Mouse (Mus musculus) MEL (cell line): ENCODE results near the gene Dnm2.

Source experiments
- CTCF ChIP-seq, 3 experiments: IDR thresholded peaks in 2 of 3; conservative IDR thresholded peaks in 1 of 3; 2 replicates each; pipeline ENCODE4 v1.5.1; 2011 to 2012; ENCODE audit warnings: low read length in 3 of 3, low read depth in 2 of 3, mild to moderate bottlenecking in 2 of 3, improper control_type of control experiment in 1 of 3, inconsistent platforms in 1 of 3, mixed read lengths in 1 of 3, moderate library complexity in 1 of 3; ENCODE audit not compliant: control insufficient read depth in 1 of 3, insufficient read depth in 1 of 3, poor library complexity in 1 of 3, severe bottlenecking in 1 of 3
- E2F4 ChIP-seq: IDR thresholded peaks from 2 replicates; pipeline ENCODE4 v1.6.1; 2011; ENCODE audit warnings: low read depth, low read length, improper control_type of control experiment, borderline replicate concordance
- EP300 ChIP-seq, 2 experiments: IDR thresholded peaks; 2 replicates each; pipeline ENCODE4 v1.6.1; 2011; ENCODE audit warnings: improper control_type of control experiment in 2 of 2, low read length in 2 of 2, low read depth in 1 of 2, mild to moderate bottlenecking in 1 of 2
- GABPA ChIP-seq: IDR thresholded peaks from 2 replicates; pipeline ENCODE4 v1.6.1; 2012; ENCODE audit warnings: low read depth, mild to moderate bottlenecking, inconsistent platforms, low read length, improper control_type of control experiment, moderate library complexity
- KAT2A ChIP-seq: conservative IDR thresholded peaks from 2 replicates; pipeline ENCODE4 v1.6.1; 2012; ENCODE audit warnings: low read depth, low read length, improper control_type of control experiment, inconsistent platforms
- MAFK ChIP-seq: IDR thresholded peaks from 2 replicates; pipeline ENCODE4 v1.6.1; 2011; ENCODE audit warnings: low read depth, mild to moderate bottlenecking, low read length, improper control_type of control experiment, borderline replicate concordance
- MAX ChIP-seq: IDR thresholded peaks from 2 replicates; pipeline ENCODE4 v1.6.1; 2011; ENCODE audit warnings: low read length, improper control_type of control experiment
- MEF2A ChIP-seq: IDR thresholded peaks from 2 replicates; pipeline ENCODE4 v1.6.1; 2014; ENCODE audit warnings: low read depth, mild to moderate bottlenecking, inconsistent platforms, low read length, improper control_type of control experiment; ENCODE audit not compliant: poor library complexity, insufficient replicate concordance, severe bottlenecking; ENCODE audit errors: extremely low read depth
- POLR2A ChIP-seq, 2 experiments: IDR thresholded peaks; 2 replicates each; pipeline ENCODE4 v1.6.1; 2011 to 2012; ENCODE audit warnings: low read length in 2 of 2, mild to moderate bottlenecking in 2 of 2, control low read depth in 1 of 2, improper control_type of control experiment in 1 of 2, low read depth in 1 of 2, moderate library complexity in 1 of 2; ENCODE audit not compliant: control insufficient read depth in 1 of 2, insufficient read depth in 1 of 2, poor library complexity in 1 of 2
- POLR2AphosphoS2 ChIP-seq: IDR thresholded peaks from 2 replicates; pipeline ENCODE4 v1.6.1; 2011; ENCODE audit warnings: low read length, improper control_type of control experiment
- POLR2AphosphoS5 ChIP-seq: IDR thresholded peaks from 2 replicates; pipeline ENCODE4 v1.6.1; 2012; ENCODE audit warnings: low read depth, borderline replicate concordance, mild to moderate bottlenecking, inconsistent platforms, low read length, moderate library complexity, mixed read lengths
- TBP ChIP-seq: IDR thresholded peaks from 2 replicates; pipeline ENCODE4 v1.8.0; 2011; ENCODE audit warnings: low read depth, low read length, improper control_type of control experiment
- ZC3H11A ChIP-seq: IDR thresholded peaks from 2 replicates; pipeline ENCODE4 v1.6.1; 2012; ENCODE audit warnings: low read depth, mild to moderate bottlenecking, inconsistent platforms, low read length, improper control_type of control experiment

GRCm38 (mm10) chr9:21424631-21425555 lies at the start of gene Dnm2:
- TF ChIP-seq POLR2A (IDR thresholded peaks at IDR 0.05; ENCODE audit: control insufficient read depth in 1 of 2, insufficient read depth in 1 of 2, low read depth in 1 of 2, low read length in 2 of 2, poor library complexity in 1 of 2) (peak in 1 of 2 experiments; percentile 96; a peak in 2 of 4 replicates), POLR2AphosphoS5 (no peak), POLR2AphosphoS2 (no peak), E2F4 (no peak), CTCF (IDR thresholded peaks at IDR 0.05 in 2 of 3, conservative IDR thresholded peaks at IDR 0.05 in 1 of 3; ENCODE audit: control insufficient read depth in 1 of 3, insufficient read depth in 1 of 3, low read depth in 2 of 3, low read length in 3 of 3, poor library complexity in 1 of 3, severe bottlenecking in 1 of 3) (no peak), MAFK (no peak), GABPA (no peak), TBP (no peak; the same call in 1 of the 2 replicates), KAT2A (no peak), MAX (no peak), EP300 (IDR thresholded peaks at IDR 0.05; ENCODE audit: low read depth in 1 of 2, low read length in 2 of 2) (no peak), ZC3H11A (no peak), MEF2A (no peak)
